Mouse (Mus musculus) heart, embryonic 13.5 days (tissue): Measurements from ENCODE around the gene Slc8b1. TPM values are rescaled to one million over a fixed set of nuclear protein-coding genes. Genes with fewer than 3 reads are reported as not detected.

Experiments used
- ATAC-seq: fragments of 200-750 bp; cut with Nextera tagmentation; 2 replicates; pipeline ENCODE4 v1.8.0; 2017; ENCODE audit warnings: moderate TSS enrichment; ENCODE audit not compliant: insufficient number of reproducible peaks, low FRiP score, low TSS enrichment; ENCODE audit errors: extremely low read depth
- H3K27ac ChIP-seq: fragments of 300-500 bp; sonication (generic); replicated peaks from 2 replicates; pipeline ENCODE4 v1.5.1; 2015; ENCODE audit warnings: moderate library complexity, mild to moderate bottlenecking, inconsistent platforms
- H3K27me3 ChIP-seq: fragments of 300-500 bp; sonication (generic); replicated peaks from 2 replicates; pipeline ENCODE4 v1.6.1; 2015; ENCODE audit warnings: mild to moderate bottlenecking, inconsistent platforms
- H3K36me3 ChIP-seq: fragments of 300-500 bp; sonication (generic); 2 replicates; pipeline ENCODE4 v1.6.1; 2015; ENCODE audit warnings: mild to moderate bottlenecking, inconsistent platforms
- H3K4me1 ChIP-seq: fragments of 300-500 bp; sonication (generic); 2 replicates; pipeline ENCODE4 v1.6.1; 2015; ENCODE audit warnings: inconsistent platforms
- H3K4me2 ChIP-seq: fragments of 300-500 bp; sonication (generic); 2 replicates; pipeline ENCODE4 v1.6.1; 2015; ENCODE audit warnings: inconsistent platforms, mild to moderate bottlenecking, moderate library complexity
- H3K4me3 ChIP-seq: fragments of 300-500 bp; sonication (generic); 2 replicates; pipeline ENCODE4 v1.5.1; 2015; ENCODE audit warnings: moderate library complexity, mild to moderate bottlenecking, inconsistent platforms
- H3K9ac ChIP-seq: fragments of 300-500 bp; sonication (generic); 2 replicates; pipeline ENCODE4 v1.6.1; 2015; ENCODE audit warnings: inconsistent platforms, mild to moderate bottlenecking, moderate library complexity
- H3K9me3 ChIP-seq: fragments of 300-500 bp; sonication (generic); 2 replicates; pipeline ENCODE4 v1.6.1; 2016; ENCODE audit warnings: inconsistent platforms
- WGBS: fragments of 180-500 bp; shearing (Covaris S2); methylation state at CpG from one replicate; pipeline ENCODE4 v1.1.7; 2015; ENCODE audit warnings: mixed read lengths; 5-methylcytosine and 5-hydroxymethylcytosine counted together
- polyA plus RNA-seq: library from polyadenylated mRNA; unstranded; fragments of >200 nt; fragmentation: Nextera tagmentation; extraction: Ambion mirVana; gene quantifications from 2 replicates; pipeline ENCODE4 v1.2.1, GENCODE M21; 2015

Gene Slc8b1
- polyA plus RNA-seq, 1 experiment from 2014 or later: 4.6 TPM

- Histone ChIP-seq H3K4me1 (peaks cover 42% of the 10 kb centered on the region), H3K27ac (no peak overlapping the region), H3K27me3 (peaks cover 6% of the 10 kb centered on the region; the same call in 1 of the 2 replicates), H3K4me2 (peak overlapping the region; percentile 72), H3K9me3 (no peaks in the 10 kb centered on the region), H3K9ac (peak overlapping the region; percentile 77), H3K4me3 (peak overlapping the region; percentile 60), H3K36me3 (no peaks in the 10 kb centered on the region)
- 24% methylated on average over 14 of the region's 14 CpGs for WGBS
- ATAC-seq: no peak
These were observed 764 bp downstream of the Slc8b1 start for GRCm38 (mm10) chr5:120511643-120512220.

GRCm38 (mm10) chr5:120512911-120513555, 2.1 kb downstream of the Slc8b1 start:
- ATAC-seq: no peak
- Histone ChIP-seq H3K27ac (no peak overlapping the region), H3K4me2 (no peak overlapping the region), H3K4me3 (no peak overlapping the region), H3K27me3 (peaks cover 6% of the 10 kb centered on the region; the same call in 1 of the 2 replicates), H3K9ac (no peak overlapping the region), H3K9me3 (no peaks in the 10 kb centered on the region), H3K4me1 (peaks cover 47% of the 10 kb centered on the region), H3K36me3 (no peaks in the 10 kb centered on the region)
- WGBS: 50% methylated on average over 15 of the region's 15 CpGs

- H3K4me2 ChIP-seq: no peak overlapping the region
- peaks cover 6% of the 10 kb centered on the region; the same call in 1 of the 2 replicates for H3K27me3 ChIP-seq
- no peak overlapping the region for H3K27ac ChIP-seq
- H3K36me3 ChIP-seq: no peaks in the 10 kb centered on the region
- H3K9me3 ChIP-seq: no peaks in the 10 kb centered on the region
- no peak overlapping the region for H3K9ac ChIP-seq
- no peak for ATAC-seq
- no peak overlapping the region for H3K4me3 ChIP-seq
- H3K4me1 ChIP-seq: peaks cover 47% of the 10 kb centered on the region
- WGBS: 92% methylated on average over 9 of the region's 9 CpGs
These were observed 3.2 kb downstream of the Slc8b1 start for GRCm38 (mm10) chr5:120514031-120514677.

GRCm38 (mm10) chr5:120514754-120515153, 3.8 kb downstream of the Slc8b1 start:
- Histone ChIP-seq H3K36me3 (no peaks in the 10 kb centered on the region), H3K4me1 (peaks cover 47% of the 10 kb centered on the region)

GRCm38 (mm10) chr5:120515451-120515850, 4.5 kb downstream of the Slc8b1 start:
- 60% methylated on average over 7 of the region's 7 CpGs for WGBS
- Histone ChIP-seq H3K9me3 (no peaks in the 10 kb centered on the region), H3K4me1 (peaks cover 45% of the 10 kb centered on the region), H3K9ac (no peak overlapping the region), H3K4me2 (no peak overlapping the region), H3K4me3 (no peak overlapping the region), H3K27ac (no peak overlapping the region), H3K36me3 (no peaks in the 10 kb centered on the region), H3K27me3 (peaks cover 6% of the 10 kb centered on the region; the same call in 1 of the 2 replicates)
- no peak for ATAC-seq

More at GRCm38 (mm10) chr5:120514754-120515153, 3.8 kb downstream of the Slc8b1 start:
- no peak overlapping the region for H3K4me2 ChIP-seq
- H3K27me3 ChIP-seq: peaks cover 6% of the 10 kb centered on the region; the same call in 1 of the 2 replicates
- H3K9ac ChIP-seq: no peak overlapping the region
- no peak for ATAC-seq
- H3K27ac ChIP-seq: no peak overlapping the region
- 22% methylated on average over 4 of the region's 4 CpGs for WGBS
- no peaks in the 10 kb centered on the region for H3K9me3 ChIP-seq
- no peak overlapping the region for H3K4me3 ChIP-seq

- WGBS: 41% methylated on average over 15 of the region's 15 CpGs
- no peaks in the 10 kb centered on the region for H3K9me3 ChIP-seq
- peak overlapping the region; percentile 58 for H3K9ac ChIP-seq
- ATAC-seq: no peak
- peak overlapping the region; percentile 49; the same call in 1 of the 2 replicates for H3K27ac ChIP-seq
- H3K4me1 ChIP-seq: peaks cover 39% of the 10 kb centered on the region
- no peak overlapping the region for H3K4me3 ChIP-seq
- H3K36me3 ChIP-seq: no peaks in the 10 kb centered on the region
- H3K27me3 ChIP-seq: peaks cover 6% of the 10 kb centered on the region; the same call in 1 of the 2 replicates
- no peak overlapping the region for H3K4me2 ChIP-seq
These were observed 5.4 kb downstream of the Slc8b1 start for GRCm38 (mm10) chr5:120516221-120516984.

- Histone ChIP-seq H3K36me3 (peaks cover 9% of the 10 kb centered on the region), H3K4me3 (no peak overlapping the region), H3K4me2 (no peak overlapping the region), H3K27ac (no peak overlapping the region), H3K9ac (no peak overlapping the region), H3K4me1 (peaks cover 31% of the 10 kb centered on the region), H3K9me3 (no peaks in the 10 kb centered on the region), H3K27me3 (no peaks in the 10 kb centered on the region)
- 53% methylated on average over 9 of the region's 9 CpGs for WGBS
- no peak for ATAC-seq
These were observed 6.6 kb downstream of the Slc8b1 start for GRCm38 (mm10) chr5:120517552-120517951.

- H3K4me2 ChIP-seq: no peak overlapping the region
- no peak overlapping the region for H3K9ac ChIP-seq
- H3K27ac ChIP-seq: no peak overlapping the region
- WGBS: 68% methylated on average over 3 of the region's 3 CpGs
- no peak for ATAC-seq
- H3K9me3 ChIP-seq: no peaks in the 10 kb centered on the region
- no peak overlapping the region for H3K4me3 ChIP-seq
- no peaks in the 10 kb centered on the region for H3K27me3 ChIP-seq
- H3K36me3 ChIP-seq: peaks cover 18% of the 10 kb centered on the region
- 0 out of 2 replicates have a peak, but pooled peaks cover 3% of the 10 kb centered on the region for H3K4me1 ChIP-seq
These were observed 11.7 kb downstream of the Slc8b1 start for GRCm38 (mm10) chr5:120522649-120523048.

GRCm38 (mm10) chr5:120524736-120525135, 13.8 kb downstream of the Slc8b1 start:
- no peaks in the 10 kb centered on the region for H3K9me3 ChIP-seq
- no peak overlapping the region for H3K27ac ChIP-seq
- H3K36me3 ChIP-seq: peaks cover 23% of the 10 kb centered on the region
- H3K4me1 ChIP-seq: no peaks in the 10 kb centered on the region
- H3K4me2 ChIP-seq: no peak overlapping the region
- H3K27me3 ChIP-seq: no peaks in the 10 kb centered on the region
- whole genome bisulfite sequencing: 91% methylated on average over 2 of the region's 2 CpGs
- H3K9ac ChIP-seq: no peak overlapping the region
- H3K4me3 ChIP-seq: no peak overlapping the region
- ATAC-seq: no peak

- H3K27ac ChIP-seq: no peak overlapping the region
- no peak overlapping the region for H3K4me3 ChIP-seq
- 28% methylated on average over 5 of the region's 5 CpGs for WGBS
- no peaks in the 10 kb centered on the region for H3K27me3 ChIP-seq
- H3K9ac ChIP-seq: no peak overlapping the region
- no peak for ATAC-seq
- no peak overlapping the region for H3K4me2 ChIP-seq
- no peaks in the 10 kb centered on the region for H3K9me3 ChIP-seq
- no peaks in the 10 kb centered on the region for H3K4me1 ChIP-seq
- peaks cover 23% of the 10 kb centered on the region for H3K36me3 ChIP-seq
These were observed 14.8 kb downstream of the Slc8b1 start for GRCm38 (mm10) chr5:120525737-120526136.

GRCm38 (mm10) chr5:120526311-120526710, 15.3 kb downstream of the Slc8b1 start:
- H3K36me3 ChIP-seq: peaks cover 23% of the 10 kb centered on the region
- WGBS: 70% methylated on average over 11 of the region's 11 CpGs
- ATAC-seq: no peak
- no peak overlapping the region for H3K9ac ChIP-seq
- no peaks in the 10 kb centered on the region for H3K4me1 ChIP-seq
- H3K27me3 ChIP-seq: no peaks in the 10 kb centered on the region
- no peak overlapping the region for H3K4me2 ChIP-seq
- no peaks in the 10 kb centered on the region for H3K9me3 ChIP-seq
- H3K27ac ChIP-seq: no peak overlapping the region
- no peak overlapping the region for H3K4me3 ChIP-seq
